16 mouse cellular contexts compared by ENCODE assay signal in the genomic region with DNA sequence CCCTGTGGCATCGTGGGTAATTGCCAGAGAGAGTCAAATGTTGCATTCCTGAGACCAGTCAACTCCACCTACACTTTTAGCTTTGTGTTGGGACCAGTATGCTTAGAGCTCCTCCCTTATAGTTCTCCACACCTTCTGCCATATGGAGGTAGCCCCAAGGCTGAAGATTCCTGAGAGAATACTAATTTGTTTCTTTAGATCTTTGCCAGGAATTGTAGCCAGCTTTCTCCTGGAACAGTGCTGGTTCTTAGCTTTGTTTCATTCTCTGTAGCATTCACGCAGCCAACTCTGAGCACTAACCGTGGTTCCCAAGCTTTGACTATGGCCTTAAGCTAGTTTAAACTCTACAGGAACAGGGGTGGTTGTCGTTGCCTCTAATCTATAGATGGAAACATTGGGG. TPM values are rescaled to one million over a fixed set of nuclear protein-coding genes. Genes with fewer than 3 reads are reported as not detected.
A peak's percentile ranks its signal among the peaks of the same experiment; 100 is the strongest.
DNase-seq lines count a peak whose midpoint lies in the region; ATAC-seq and TF ChIP-seq lines count a peak whose summit lies in the region.
"Had no signal": no experiment of that assay in that cellular context is flagged by ENCODE, and none has a peak within 500 bp of the region (broad histone marks: within the 10 kb centered on the region; RNA-seq: fewer than 3 reads in every experiment).

No protein-coding gene starts in this region.

- no peak overlapping the region for H3K9ac ChIP-seq in heart, embryonic 15.5 days
- H3K9ac ChIP-seq in lung, embryonic 15.5 days = no peak overlapping the region
- no peak overlapping the region for H3K9ac ChIP-seq in embryonic facial prominence, embryonic 13.5 days
- no peak overlapping the region for H3K9ac ChIP-seq in limb, embryonic 14.5 days (ENCODE audit: low read depth, low read length, severe bottlenecking)
- H3K9ac ChIP-seq: forebrain, embryonic 12.5 days; hindbrain, embryonic 13.5 days; liver, embryonic 14.5 days; neural tube, embryonic 12.5 days had no signal

- peaks cover 9% of the 10 kb centered on the region for H3K4me1 ChIP-seq in heart, embryonic 15.5 days (replicated peaks)
- peaks cover 45% of the 10 kb centered on the region for H3K4me1 ChIP-seq in lung, embryonic 15.5 days
- H3K4me1 ChIP-seq in lung, adult 2 months (ENCODE audit: control insufficient read depth, insufficient read depth, low read length) = peaks cover 12% of the 10 kb centered on the region
- H3K4me1 ChIP-seq in embryonic facial prominence, embryonic 13.5 days = peaks cover 30% of the 10 kb centered on the region
- peaks cover 23% of the 10 kb centered on the region for H3K4me1 ChIP-seq in limb, embryonic 14.5 days (ENCODE audit: control insufficient read depth, insufficient read depth, low read length)
- H3K4me1 ChIP-seq: neural tube, embryonic 12.5 days had no signal

- H3K36me3 ChIP-seq in heart, embryonic 15.5 days = no peaks in the 10 kb centered on the region
- no peaks in the 10 kb centered on the region for H3K36me3 ChIP-seq in lung, embryonic 15.5 days
- H3K36me3 ChIP-seq in embryonic facial prominence, embryonic 13.5 days = no peaks in the 10 kb centered on the region
- H3K36me3 ChIP-seq in limb, embryonic 14.5 days (ENCODE audit: control insufficient read depth, insufficient read depth, low read length) = no peaks in the 10 kb centered on the region
- H3K36me3 ChIP-seq: forebrain, embryonic 12.5 days; hindbrain, embryonic 13.5 days; neural tube, embryonic 12.5 days had no signal

- no peak for TF ChIP-seq CTCF in lung, adult 2 months (IDR thresholded peaks at IDR 0.05; ENCODE audit: insufficient read depth, low read length)

- WGBS in heart, embryonic 15.5 days = 54% methylated on average over 4 of the region's 4 CpGs
- 57% methylated on average over 4 of the region's 4 CpGs for WGBS in lung, embryonic 15.5 days
- WGBS in lung, adult 2 months = 59% methylated on average over 4 of the region's 4 CpGs
- 63% methylated on average over 4 of the region's 4 CpGs for WGBS in embryonic facial prominence, embryonic 13.5 days
- WGBS in limb, embryonic 14.5 days = 50% methylated on average over 4 of the region's 4 CpGs

- no peak for TF ChIP-seq POLR2A in lung, adult 2 months (IDR thresholded peaks at IDR 0.05; ENCODE audit: borderline replicate concordance, extremely low read depth, low read depth, low read length)
- TF ChIP-seq POLR2A in limb, embryonic 14.5 days (IDR thresholded peaks at IDR 0.05; ENCODE audit: borderline replicate concordance, extremely low read depth, insufficient read depth, insufficient read length) = no peak

- no peak for DNase-seq in heart, postnatal 14 days
- DNase-seq in lung, adult 2 months = no peak
- DNase-seq in limb, embryonic 14.5 days (ENCODE audit: low spot score) = no peak
- DNase-seq: adrenal gland, postnatal 36 days; heart, adult 2 months; kidney, adult 8-10 months; right cerebral cortex, postnatal 4 days; thymus, postnatal 14 days had no signal

- H3K9me3 ChIP-seq in heart, embryonic 15.5 days (replicated peaks) = no peaks in the 10 kb centered on the region
- H3K9me3 ChIP-seq in lung, embryonic 15.5 days = no peaks in the 10 kb centered on the region
- H3K9me3 ChIP-seq in embryonic facial prominence, embryonic 13.5 days = no peaks in the 10 kb centered on the region
- H3K9me3 ChIP-seq in limb, embryonic 14.5 days (ENCODE audit: control insufficient read depth, low read length) = no peaks in the 10 kb centered on the region
- H3K9me3 ChIP-seq: forebrain, embryonic 12.5 days; hindbrain, embryonic 13.5 days; neural tube, embryonic 12.5 days had no signal

- H3K27ac ChIP-seq in heart, embryonic 15.5 days = 0 out of 2 replicates have a peak overlapping the region, but pooled peaks have one; percentile 15
- H3K27ac ChIP-seq in lung, embryonic 15.5 days = peak overlapping the region; percentile 83
- peak overlapping the region; percentile 51; the same call in 1 of the 2 replicates for H3K27ac ChIP-seq in embryonic facial prominence, embryonic 13.5 days
- peak overlapping the region; percentile 43; the same call in 1 of the 2 replicates for H3K27ac ChIP-seq in limb, embryonic 14.5 days (replicated peaks; ENCODE audit: low read depth, low read length)
- H3K27ac ChIP-seq: forebrain, embryonic 12.5 days; heart, adult 2 months; hindbrain, embryonic 13.5 days; liver, embryonic 14.5 days; neural tube, embryonic 12.5 days had no signal

- no peaks in the 10 kb centered on the region for H3K27me3 ChIP-seq in heart, embryonic 15.5 days
- H3K27me3 ChIP-seq in lung, embryonic 15.5 days = no peaks in the 10 kb centered on the region
- H3K27me3 ChIP-seq in embryonic facial prominence, embryonic 13.5 days = no peaks in the 10 kb centered on the region
- H3K27me3 ChIP-seq in limb, embryonic 14.5 days (ENCODE audit: control insufficient read depth, insufficient read depth, low read length) = no peaks in the 10 kb centered on the region
- H3K27me3 ChIP-seq: forebrain, embryonic 12.5 days; hindbrain, embryonic 13.5 days; neural tube, embryonic 12.5 days had no signal

- ATAC-seq in heart, embryonic 15.5 days (replicated peaks; ENCODE audit: insufficient number of reproducible peaks, insufficient read depth, low FRiP score, low read depth) = no peak
- ATAC-seq in lung, embryonic 15.5 days (ENCODE audit: borderline replicate concordance, extremely low read depth, low FRiP score, low TSS enrichment) = no peak
- no peak for ATAC-seq in embryonic facial prominence, embryonic 13.5 days (ENCODE audit: insufficient number of reproducible peaks, insufficient read depth, low FRiP score, low TSS enrichment, low read depth)
- no peak for ATAC-seq in limb, embryonic 14.5 days (ENCODE audit: low FRiP score, low read depth)
- no peak for ATAC-seq in cerebellum, adult (ENCODE audit: insufficient number of reproducible peaks, low FRiP score, low TSS enrichment)

- intact Hi-C loops in heart, postnatal 14 days (cut with DNase I) = no loop called here

- no peak overlapping the region for H3K4me2 ChIP-seq in heart, embryonic 15.5 days
- H3K4me2 ChIP-seq in lung, embryonic 15.5 days = no peak overlapping the region
- H3K4me2 ChIP-seq in embryonic facial prominence, embryonic 13.5 days = no peak overlapping the region
- no peak overlapping the region for H3K4me2 ChIP-seq in limb, embryonic 14.5 days (replicated peaks; ENCODE audit: low read depth, low read length, severe bottlenecking)
- H3K4me2 ChIP-seq: forebrain, embryonic 12.5 days; hindbrain, embryonic 13.5 days; neural tube, embryonic 12.5 days had no signal

- H3K4me3 ChIP-seq in heart, embryonic 15.5 days = no peak overlapping the region
- no peak overlapping the region for H3K4me3 ChIP-seq in lung, embryonic 15.5 days
- no peak overlapping the region for H3K4me3 ChIP-seq in lung, adult 2 months (replicated peaks; ENCODE audit: extremely low read depth, low read depth, low read length)
- H3K4me3 ChIP-seq in embryonic facial prominence, embryonic 13.5 days = no peak overlapping the region
- H3K4me3 ChIP-seq in limb, embryonic 14.5 days (replicated peaks; ENCODE audit: low read length) = no peak overlapping the region
- H3K4me3 ChIP-seq: forebrain, embryonic 12.5 days; heart, adult 2 months; hindbrain, embryonic 13.5 days; neural tube, embryonic 12.5 days had no signal

RNA-seq across cellular contexts. Expression of gene Plekhh2, which starts 17.7 kb away (rescaled TPM):
- polyA plus RNA-seq in heart, embryonic 15.5 days (2015; fragmentation: Nextera tagmentation; extraction: Ambion mirVana) = 1.8 and 2.8 TPM in 2 replicates
- 1 to 10 TPM; 4.9 to 6.3 TPM for total RNA-seq in heart, postnatal 14 days (2021)
- polyA plus RNA-seq in lung, embryonic 15.5 days (2015; fragmentation: Nextera tagmentation; extraction: Ambion mirVana) = 7.4 and 8.8 TPM in 2 replicates
- polyA plus RNA-seq in lung, adult 2 months (2012; rRNA removed) = 8.0 and 12.1 TPM in 2 replicates
- 8.7 and 9.2 TPM in 2 replicates for polyA plus RNA-seq in embryonic facial prominence, embryonic 13.5 days (2015; fragmentation: Nextera tagmentation; extraction: Ambion mirVana)
- 24.5 TPM in 2 replicates for polyA plus RNA-seq in limb, embryonic 14.5 days (2012; rRNA removed)
- polyA plus RNA-seq in limb, embryonic 14.5 days (2014; fragmentation: Nextera tagmentation; extraction: Ambion mirVana) = 12.6 and 12.8 TPM in 2 replicates

Comparison
In these comparisons a context has a peak if more than half of its experiments do, and no peak if none do; other contexts are left out.
1. H3K27ac ChIP-seq: peak in every context shown above with its lines; median percentile 83 in lung, embryonic 15.5 days; 51 in embryonic facial prominence, embryonic 13.5 days; 43 in limb, embryonic 14.5 days; 15 in heart, embryonic 15.5 days.